Mouse (Mus musculus) forebrain, embryonic 11.5 days (tissue): ENCODE data around the gene Mfsd8. TPM values are rescaled to one million over a fixed set of nuclear protein-coding genes. Genes with fewer than 3 reads are reported as not detected.

Source experiments
- polyA plus RNA-seq: library from polyadenylated mRNA; unstranded; fragments of >200 nt; fragmentation: Nextera tagmentation; extraction: Ambion mirVana; gene quantifications from 2 replicates; pipeline ENCODE4 v1.2.1, GENCODE M21; 2014

Gene Mfsd8
- polyA plus RNA-seq, 1 experiment from 2014 or later: 8.3 TPM

Other genes with a start within 250 kb of the Mfsd8 start
- gene Slc25a31, start 138.0 kb downstream of the Mfsd8 start, polyA plus RNA-seq: 0.11 TPM in 1 of 2 replicates, not detected in the other
- 55.1 and 58.4 TPM in 2 replicates for gene Hspa4l, start 102.4 kb downstream of the Mfsd8 start, polyA plus RNA-seq
- gene Plk4, start 46.9 kb downstream of the Mfsd8 start, polyA plus RNA-seq: 83.7 and 92.1 TPM in 2 replicates
- 6.1 and 8.4 TPM in 2 replicates for gene Abhd18, start 84 bp upstream of the Mfsd8 start, polyA plus RNA-seq
- not detected in 2 replicates for gene 1700034I23Rik, start 55.7 kb upstream of the Mfsd8 start, polyA plus RNA-seq
- 1.6 and 2.8 TPM in 2 replicates for gene Larp1b, start 102.9 kb upstream of the Mfsd8 start, polyA plus RNA-seq
- 28.4 and 28.9 TPM in 2 replicates for gene Pgrmc2, start 236.2 kb upstream of the Mfsd8 start, polyA plus RNA-seq